Mouse (Mus musculus): ENCODE data around the gene Ttc29.

DNA sequence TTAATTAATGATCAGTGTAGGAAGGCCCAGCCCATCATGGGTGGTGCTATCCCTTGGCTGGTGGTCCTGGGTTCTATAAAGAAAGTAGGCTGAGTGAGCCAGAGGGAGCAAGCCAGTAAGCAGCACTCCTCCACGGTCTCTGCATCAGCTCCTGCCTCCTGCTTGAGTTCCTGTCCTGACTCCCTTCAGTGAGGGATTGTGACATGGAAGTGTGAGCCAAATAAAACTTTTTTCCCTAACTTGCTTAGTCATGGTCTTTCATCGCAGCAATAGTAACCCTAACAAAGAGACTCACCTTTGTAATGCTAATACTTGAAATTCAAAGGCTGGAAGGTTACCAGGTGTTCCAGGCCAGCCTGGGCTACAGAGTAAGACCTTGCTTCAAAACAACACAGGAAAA is 71.7 kb downstream of the Ttc29 start:
- TF ChIP-seq CTCF (IDR thresholded peaks at IDR 0.05; ENCODE audit: extremely low read depth, insufficient read depth, low read length) (no peak), POLR2A (IDR thresholded peaks at IDR 0.05; ENCODE audit: extremely low read depth, insufficient read depth, low read length) (no peak)

Data from cortical plate, adult 2 months (tissue).